Mouse (Mus musculus) stomach, embryonic 14.5 days (tissue): Measurements from ENCODE around the gene Nat8f5. TPM values are rescaled to one million over a fixed set of nuclear protein-coding genes. Genes with fewer than 3 reads are reported as not detected.
A peak's percentile ranks its signal among the peaks of the same experiment; 100 is the strongest.
"Not testable (repeated sequence)": the region's sequence is repeated elsewhere in the genome, so short reads cannot be mapped to it uniquely, and the experiment has no call there.

Experiments
- ATAC-seq: fragments of 200-750 bp; cut with Nextera tagmentation; 2 replicates; pipeline ENCODE4 v1.8.0; 2017; ENCODE audit warnings: low read depth, moderate TSS enrichment; ENCODE audit not compliant: insufficient number of reproducible peaks, insufficient read depth, low FRiP score
- H3K27ac ChIP-seq: fragments of 300-500 bp; sonication (generic); 2 replicates; pipeline ENCODE4 v1.5.1; 2014; ENCODE audit warnings: mild to moderate bottlenecking, low read length, moderate library complexity, mixed read lengths
- H3K27me3 ChIP-seq: fragments of 300-500 bp; sonication (generic); 2 replicates; pipeline ENCODE4 v1.6.1; 2014; ENCODE audit warnings: low read length, control low read depth, mixed read lengths; ENCODE audit not compliant: control insufficient read depth, insufficient read depth
- H3K36me3 ChIP-seq: fragments of 300-500 bp; sonication (generic); 2 replicates; pipeline ENCODE4 v1.6.1; 2014; ENCODE audit warnings: mild to moderate bottlenecking, control low read depth, low read length, moderate library complexity, mixed read lengths; ENCODE audit not compliant: control insufficient read depth, insufficient read depth
- H3K4me1 ChIP-seq: fragments of 300-500 bp; sonication (generic); 2 replicates; pipeline ENCODE4 v1.6.1; 2014; ENCODE audit warnings: low read length, control low read depth, mixed read lengths; ENCODE audit not compliant: control insufficient read depth, insufficient read depth
- H3K4me2 ChIP-seq: fragments of 300-500 bp; sonication (generic); replicated peaks from 2 replicates; pipeline ENCODE4 v1.6.1; 2014; ENCODE audit warnings: low read depth, low read length, control low read depth
- H3K4me3 ChIP-seq: fragments of 300-500 bp; sonication (generic); 2 replicates; pipeline ENCODE4 v1.5.1; 2014; ENCODE audit warnings: low read depth, low read length, control low read depth
- H3K9ac ChIP-seq: fragments of 300-500 bp; sonication (generic); replicated peaks from 2 replicates; pipeline ENCODE4 v1.6.1; 2014; ENCODE audit warnings: low read depth, mild to moderate bottlenecking, control low read depth, low read length, moderate library complexity, mixed read lengths
- H3K9me3 ChIP-seq: fragments of 300-500 bp; sonication (generic); 2 replicates; pipeline ENCODE4 v1.6.1; 2016; ENCODE audit warnings: low read depth, low read length, control low read depth; ENCODE audit not compliant: control insufficient read depth
- WGBS: fragments of 180-500 bp; shearing (Covaris S2); extraction: QIAGEN DNeasy Blood & Tissue Kit; methylation state at CpG from one replicate; pipeline ENCODE4 v1.1.7; 2014; 5-methylcytosine and 5-hydroxymethylcytosine counted together
- polyA plus RNA-seq: library from polyadenylated mRNA; unstranded; fragments of >200 nt; fragmentation: Nextera tagmentation; extraction: Ambion mirVana; gene quantifications from 2 replicates; pipeline ENCODE4 v1.2.1, GENCODE M21; 2014

Gene Nat8f5
- polyA plus RNA-seq, 1 experiment from 2014 or later = not detected

DNA sequence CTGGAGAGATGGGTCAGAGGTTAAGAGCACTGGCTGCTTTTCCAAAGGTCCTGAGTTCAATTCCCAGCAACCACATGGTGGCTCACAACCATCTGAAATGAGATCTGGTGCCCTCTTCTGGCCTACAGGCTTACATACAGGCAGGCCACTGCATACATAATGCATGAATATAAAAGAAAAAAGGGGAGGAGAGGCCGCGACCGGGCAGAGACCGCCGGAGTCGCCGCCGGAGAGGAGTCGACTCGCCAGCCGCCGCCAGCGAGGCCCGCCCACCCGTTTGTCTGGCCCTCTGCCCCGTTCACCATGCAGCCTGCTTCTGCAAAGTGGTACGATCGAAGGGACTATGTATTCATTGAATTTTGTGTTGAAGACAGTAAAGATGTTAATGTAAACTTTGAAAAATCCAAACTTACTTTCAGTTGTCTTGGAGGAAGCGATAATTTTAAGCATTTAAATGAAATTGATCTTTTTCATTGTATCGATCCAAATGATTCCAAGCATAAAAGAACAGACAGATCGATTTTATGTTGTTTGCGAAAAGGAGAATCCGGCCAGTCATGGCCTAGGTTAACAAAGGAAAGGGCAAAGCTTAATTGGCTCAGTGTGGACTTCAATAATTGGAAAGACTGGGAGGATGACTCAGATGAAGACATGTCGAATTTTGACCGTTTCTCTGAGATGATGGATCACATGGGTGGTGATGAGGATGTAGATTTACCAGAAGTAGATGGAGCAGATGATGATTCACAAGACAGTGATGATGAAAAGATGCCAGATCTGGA is 23.1 kb upstream of the Nat8f5 start:
- not testable (repeated sequence) for H3K9ac ChIP-seq, H3K27ac ChIP-seq, H3K4me2 ChIP-seq, ATAC-seq, H3K4me3 ChIP-seq, H3K9me3 ChIP-seq, H3K36me3 ChIP-seq, H3K27me3 ChIP-seq, H3K4me1 ChIP-seq
- 75% methylated on average over 25 of the region's 25 CpGs for WGBS

DNA sequence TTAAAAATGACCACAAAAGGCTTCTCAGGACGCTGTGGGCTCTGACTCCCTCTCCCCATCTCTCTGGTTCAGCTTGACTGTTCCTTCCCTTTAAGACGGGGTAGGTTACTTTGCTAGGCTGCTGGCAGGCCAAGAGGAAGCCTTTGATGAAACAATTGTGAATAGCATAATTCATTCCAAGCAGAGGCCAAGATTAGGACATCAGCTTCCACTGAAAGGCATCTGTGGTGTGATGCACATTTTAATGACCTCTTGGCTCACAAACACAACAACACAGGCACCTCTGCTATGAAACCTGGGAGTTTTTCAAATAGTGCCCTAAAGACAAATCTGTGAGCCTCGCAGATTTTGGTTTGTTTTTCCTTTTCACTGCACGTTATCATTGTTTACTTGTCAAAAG is 19.2 kb upstream of the Nat8f5 start:
- ATAC-seq = no peak

DNA sequence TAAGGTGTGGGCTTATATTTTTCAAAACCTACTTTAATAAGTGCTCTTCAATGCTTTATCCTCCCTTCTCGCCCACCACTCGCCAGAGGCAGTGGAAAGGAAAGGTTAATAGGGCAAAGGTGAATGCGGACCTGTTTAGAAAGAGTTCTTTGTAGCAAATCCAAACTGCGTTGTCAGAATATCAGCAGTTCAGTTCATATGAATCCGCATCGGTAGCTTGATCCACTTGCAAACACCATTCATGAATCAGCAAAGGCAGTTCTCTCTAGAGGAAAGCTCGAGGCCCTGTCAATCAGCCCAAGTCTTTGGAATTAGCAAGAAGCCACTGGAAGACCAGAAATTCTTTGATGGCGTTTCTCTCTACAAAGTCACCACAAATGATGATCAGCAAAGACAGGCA is 17.9 kb upstream of the Nat8f5 start:
- 64% methylated on average over 8 of the region's 8 CpGs for WGBS
- ATAC-seq = no peak
- Histone ChIP-seq H3K27me3 (no peaks in the 10 kb centered on the region), H3K36me3 (no peaks in the 10 kb centered on the region), H3K9me3 (no peaks in the 10 kb centered on the region), H3K27ac (no peak overlapping the region), H3K4me3 (no peak overlapping the region), H3K4me1 (no peaks in the 10 kb centered on the region), H3K4me2 (no peak overlapping the region), H3K9ac (no peak overlapping the region)

More for the DNA sequence above, 19.2 kb upstream of the Nat8f5 start:
- Histone ChIP-seq H3K36me3 (no peaks in the 10 kb centered on the region), H3K4me3 (no peak overlapping the region), H3K27me3 (no peaks in the 10 kb centered on the region), H3K27ac (no peak overlapping the region), H3K9ac (no peak overlapping the region), H3K4me2 (no peak overlapping the region), H3K9me3 (no peaks in the 10 kb centered on the region), H3K4me1 (no peaks in the 10 kb centered on the region)
- 51% methylated on average over 4 of the region's 4 CpGs for WGBS

DNA sequence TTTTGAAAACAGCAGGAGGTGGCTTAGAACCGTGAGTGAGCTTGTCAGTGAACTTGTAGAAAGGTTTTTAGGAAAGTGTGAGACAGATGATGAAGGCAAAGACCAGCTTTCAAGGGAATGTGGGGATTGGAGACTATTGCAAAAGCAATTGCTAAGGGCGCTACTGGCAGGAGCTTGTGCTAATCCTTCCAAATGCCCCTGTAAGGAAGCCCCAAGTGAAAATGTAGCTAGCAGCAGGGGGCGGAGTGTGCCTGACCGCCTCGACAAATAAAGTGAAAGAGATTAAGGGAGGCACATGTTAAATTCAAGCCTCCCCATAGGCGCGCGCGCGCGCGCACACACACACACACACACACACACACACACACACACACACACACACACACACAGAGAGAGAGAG is 16.5 kb upstream of the Nat8f5 start:
- not testable (repeated sequence) for H3K9me3 ChIP-seq, H3K4me2 ChIP-seq, H3K27me3 ChIP-seq, H3K27ac ChIP-seq, H3K36me3 ChIP-seq, H3K4me1 ChIP-seq, H3K4me3 ChIP-seq, H3K9ac ChIP-seq
- ATAC-seq = peak; percentile 83
- WGBS = 11% methylated on average over 12 of the region's 12 CpGs

DNA sequence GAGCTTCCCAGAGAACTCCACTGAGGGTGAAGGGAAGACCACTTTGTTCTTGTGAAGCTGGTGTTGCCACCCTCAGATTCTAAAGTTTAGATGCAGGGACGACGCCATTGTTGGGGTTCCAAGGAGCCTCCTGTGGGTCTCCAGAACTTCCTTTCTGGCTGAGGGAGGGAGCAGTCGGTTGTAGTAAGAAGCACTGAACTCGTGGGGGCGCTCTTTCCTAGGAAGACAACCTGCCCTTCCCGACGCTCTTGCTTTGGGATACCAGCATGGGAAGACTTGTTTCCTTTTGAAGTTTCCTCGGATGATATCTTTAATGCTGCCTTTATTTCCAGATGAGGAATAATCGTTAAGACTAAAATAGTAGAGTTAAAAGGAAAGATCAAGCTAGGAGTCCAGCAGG is 16.1 kb upstream of the Nat8f5 start:
- not testable (repeated sequence) for H3K4me3 ChIP-seq, H3K4me2 ChIP-seq, H3K4me1 ChIP-seq, H3K27me3 ChIP-seq, ATAC-seq, H3K27ac ChIP-seq, H3K9ac ChIP-seq, H3K9me3 ChIP-seq, H3K36me3 ChIP-seq
- 17% methylated on average over 8 of the region's 9 CpGs for WGBS

DNA sequence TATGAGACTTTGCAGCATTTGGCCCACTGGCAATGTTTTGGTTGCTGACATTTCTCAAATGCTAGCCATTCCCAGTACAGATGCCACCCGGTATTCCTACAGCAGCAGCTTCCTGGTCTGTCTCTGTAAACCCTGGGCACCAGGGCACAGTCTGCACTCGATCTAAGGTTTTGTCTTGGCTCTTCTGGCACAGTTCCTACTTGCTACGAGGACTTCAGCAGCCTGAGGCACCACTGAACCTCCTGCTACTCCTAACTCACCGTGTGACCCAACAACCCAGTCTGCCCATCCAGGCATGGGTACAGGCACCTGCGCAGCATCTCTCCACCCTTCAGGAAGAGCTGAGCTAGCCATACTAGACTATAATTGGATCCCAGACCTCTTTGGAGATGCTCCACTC is 15.3 kb upstream of the Nat8f5 start:
- H3K27me3 ChIP-seq, H3K9ac ChIP-seq, H3K4me2 ChIP-seq, H3K9me3 ChIP-seq, ATAC-seq, H3K4me1 ChIP-seq, H3K4me3 ChIP-seq, H3K27ac ChIP-seq, H3K36me3 ChIP-seq: not testable (repeated sequence)
- WGBS = 89% methylated on average over 5 of the region's 5 CpGs

DNA sequence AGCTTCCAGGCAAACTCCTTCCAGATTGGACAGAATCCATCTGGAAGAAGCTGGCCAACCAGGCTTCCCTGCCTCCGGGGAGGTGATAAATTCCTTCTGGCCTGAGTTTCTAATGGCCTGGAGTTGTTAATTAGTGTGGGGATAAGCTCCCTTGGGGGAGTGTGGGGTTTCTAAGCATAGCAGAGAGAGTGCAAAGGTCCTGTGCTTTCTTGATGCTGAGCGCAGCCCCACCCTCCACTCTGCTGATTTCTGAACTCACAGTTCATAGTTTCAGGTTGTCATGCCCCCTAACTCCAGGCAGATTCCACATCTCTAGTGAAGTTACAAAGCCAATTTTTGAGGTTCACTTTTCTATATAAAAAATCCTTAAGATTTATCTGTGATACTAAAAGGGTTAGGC is 14.3 kb upstream of the Nat8f5 start:
- not testable (repeated sequence) for H3K27ac ChIP-seq, H3K9ac ChIP-seq, H3K27me3 ChIP-seq, H3K36me3 ChIP-seq, H3K4me3 ChIP-seq, H3K4me2 ChIP-seq, ATAC-seq, H3K4me1 ChIP-seq, H3K9me3 ChIP-seq
- WGBS = 57% methylated on average over 1 of the region's 2 CpGs

DNA sequence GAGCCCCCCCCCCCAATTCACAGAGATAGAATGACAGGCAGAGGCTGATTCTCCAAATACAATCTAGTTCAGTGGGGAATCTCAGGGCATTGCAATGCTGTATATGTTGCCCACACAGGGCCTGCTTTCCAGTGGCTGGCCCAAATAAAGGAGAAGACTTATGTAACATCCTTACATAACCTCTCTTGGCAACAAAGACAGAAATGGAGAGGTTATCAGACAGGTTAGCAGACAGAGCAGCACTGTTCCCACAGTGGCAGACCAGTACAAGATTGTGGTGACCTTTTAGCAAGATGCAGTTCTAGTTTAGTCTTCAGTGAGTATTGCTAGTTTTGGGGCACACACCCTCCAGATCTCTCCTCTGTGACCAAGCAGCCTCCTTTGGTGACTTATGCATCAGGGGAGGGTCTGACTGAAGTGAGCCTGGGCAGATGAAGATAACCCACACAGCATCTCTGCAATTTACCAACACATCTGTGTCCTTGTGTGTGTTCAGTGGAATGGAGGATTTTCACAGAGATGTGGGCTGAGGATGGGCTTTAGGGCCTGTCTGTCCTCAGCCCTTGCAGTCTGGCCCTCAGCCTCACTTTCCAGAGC is 13.8 kb upstream of the Nat8f5 start:
- not testable (repeated sequence) for H3K4me1 ChIP-seq, H3K4me3 ChIP-seq, H3K4me2 ChIP-seq, H3K36me3 ChIP-seq, H3K27me3 ChIP-seq, H3K27ac ChIP-seq, H3K9ac ChIP-seq, H3K9me3 ChIP-seq, ATAC-seq
